Mouse (Mus musculus) cortical plate, adult 2 months (tissue): Measurements from ENCODE around the gene Maip1. TPM values are rescaled to one million over a fixed set of nuclear protein-coding genes. Genes with fewer than 3 reads are reported as not detected.

Experiments
- H3K27ac ChIP-seq: fragments of 200-500 bp; 2 replicates; pipeline ENCODE4 v1.5.1; 2012; ENCODE audit warnings: low read length, control low read depth, inconsistent platforms; ENCODE audit not compliant: insufficient read depth
- H3K4me1 ChIP-seq: fragments of 200-500 bp; 2 replicates; pipeline ENCODE4 v1.6.1; 2011; ENCODE audit warnings: low read length; ENCODE audit not compliant: control insufficient read depth, insufficient read depth
- H3K4me3 ChIP-seq: fragments of 200-500 bp; 2 replicates; pipeline ENCODE4 v1.5.1; 2011; ENCODE audit warnings: mild to moderate bottlenecking, low read length, control low read depth; ENCODE audit not compliant: insufficient read depth
- CTCF ChIP-seq: fragments of 200-500 bp; IDR thresholded peaks from 2 replicates; pipeline ENCODE4 v1.5.1; 2011; ENCODE audit warnings: mild to moderate bottlenecking, control low read depth, low read length; ENCODE audit not compliant: insufficient read depth; ENCODE audit errors: extremely low read depth
- POLR2A ChIP-seq: fragments of 200-500 bp; IDR thresholded peaks from 2 replicates; pipeline ENCODE4 v1.6.1; 2011; ENCODE audit warnings: mild to moderate bottlenecking, low read length, control low read depth; ENCODE audit not compliant: insufficient read depth; ENCODE audit errors: extremely low read depth
- polyA plus RNA-seq: library from polyadenylated mRNA; depleted of rRNA; stranded (reverse); fragments of >200 nt; gene quantifications from 2 replicates; pipeline ENCODE4 v1.2.3, GENCODE M21; 2012; rRNA removed

Gene Maip1
- polyA plus RNA-seq, result 10.2 and 10.6 TPM in 2 replicates

GRCm38 (mm10) chr1:57406187-57407151 lies at the start of gene Maip1, which contains the start of gene Tyw5:
Maip1 (plus strand) TSS chr1:57406328.
Tyw5 (minus strand) TSS chr1:57407101.
- Histone ChIP-seq H3K4me3 (peak within 1 kb of the TSS; percentile 98), H3K27ac (peak within 1 kb of the TSS; percentile 97), H3K4me1 (peaks cover 5% of the 10 kb centered on the region; the same call in 1 of the 2 replicates)
- no peak for TF ChIP-seq CTCF
- TF ChIP-seq POLR2A, result peak; percentile 50

GRCm38 (mm10) chr1:57358546-57358945 lies 47.6 kb upstream of the Maip1 start:
- H3K4me1 ChIP-seq, result no peaks in the 10 kb centered on the region
- no peak overlapping the region for H3K4me3 ChIP-seq
- TF ChIP-seq CTCF (no peak), POLR2A (no peak)
- no peak overlapping the region for H3K27ac ChIP-seq

GRCm38 (mm10) chr1:57367446-57367845 lies 38.7 kb upstream of the Maip1 start:
- TF ChIP-seq POLR2A (no peak), CTCF (no peak)
- no peak overlapping the region for H3K27ac ChIP-seq
- no peaks in the 10 kb centered on the region for H3K4me1 ChIP-seq
- H3K4me3 ChIP-seq, result no peak overlapping the region

- TF ChIP-seq CTCF (no peak), POLR2A (no peak)
- H3K27ac ChIP-seq, result no peak overlapping the region
- no peak overlapping the region for H3K4me3 ChIP-seq
- H3K4me1 ChIP-seq, result no peaks in the 10 kb centered on the region
Measured at GRCm38 (mm10) chr1:57369111-57369510, 37.0 kb upstream of the Maip1 start.

GRCm38 (mm10) chr1:57370451-57370850 lies 35.7 kb upstream of the Maip1 start:
- no peaks in the 10 kb centered on the region for H3K4me1 ChIP-seq
- TF ChIP-seq POLR2A (no peak), CTCF (no peak)
- H3K4me3 ChIP-seq, result no peak overlapping the region
- no peak overlapping the region for H3K27ac ChIP-seq

DNA sequence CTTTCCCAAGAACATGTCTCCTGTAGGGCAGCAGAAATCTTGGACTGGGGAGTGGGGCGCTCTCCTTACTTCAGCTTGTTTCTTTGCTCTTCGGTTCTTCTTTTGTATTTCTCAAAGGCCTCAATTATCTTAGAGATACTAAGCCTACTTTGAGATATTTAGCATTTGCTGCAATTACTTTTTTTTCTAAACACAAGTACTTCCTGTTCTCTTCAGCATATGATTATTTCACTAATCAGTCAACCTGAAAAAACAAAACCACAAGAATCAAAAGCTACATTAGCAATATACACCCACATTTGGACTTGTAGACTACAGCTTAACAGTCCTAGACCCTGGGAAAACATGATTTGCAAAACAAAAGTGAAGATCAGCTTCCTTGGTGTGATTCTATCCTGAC lies 30.9 kb upstream of the Maip1 start:
- H3K4me1 ChIP-seq, result peaks cover 2% of the 10 kb centered on the region; the same call in 1 of the 2 replicates
- no peak overlapping the region for H3K4me3 ChIP-seq
- TF ChIP-seq POLR2A, result no peak
- TF ChIP-seq CTCF, result no peak
- H3K27ac ChIP-seq, result no peak overlapping the region

DNA sequence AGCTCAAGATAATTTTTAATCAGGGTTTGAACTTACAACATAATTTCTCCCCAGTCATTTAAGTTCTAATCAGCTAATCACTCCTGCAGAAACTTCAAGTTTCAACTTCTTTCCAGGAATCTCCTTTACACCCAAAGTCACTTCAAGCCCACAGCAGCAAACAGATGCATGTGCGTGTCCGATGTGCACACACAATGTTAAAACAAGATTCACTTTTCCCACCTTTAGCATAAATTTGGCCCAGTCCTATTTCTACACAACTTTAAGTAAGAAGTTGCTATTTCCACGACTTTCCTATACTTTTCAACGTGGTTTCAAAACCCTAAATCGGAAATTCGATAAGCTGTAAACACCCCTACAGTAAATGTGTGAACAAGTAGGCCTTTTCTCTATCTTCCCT lies 29.3 kb upstream of the Maip1 start:
- Histone ChIP-seq H3K4me3 (no peak overlapping the region), H3K4me1 (peaks cover 2% of the 10 kb centered on the region; the same call in 1 of the 2 replicates), H3K27ac (no peak overlapping the region)
- TF ChIP-seq CTCF (no peak), POLR2A (no peak)

DNA sequence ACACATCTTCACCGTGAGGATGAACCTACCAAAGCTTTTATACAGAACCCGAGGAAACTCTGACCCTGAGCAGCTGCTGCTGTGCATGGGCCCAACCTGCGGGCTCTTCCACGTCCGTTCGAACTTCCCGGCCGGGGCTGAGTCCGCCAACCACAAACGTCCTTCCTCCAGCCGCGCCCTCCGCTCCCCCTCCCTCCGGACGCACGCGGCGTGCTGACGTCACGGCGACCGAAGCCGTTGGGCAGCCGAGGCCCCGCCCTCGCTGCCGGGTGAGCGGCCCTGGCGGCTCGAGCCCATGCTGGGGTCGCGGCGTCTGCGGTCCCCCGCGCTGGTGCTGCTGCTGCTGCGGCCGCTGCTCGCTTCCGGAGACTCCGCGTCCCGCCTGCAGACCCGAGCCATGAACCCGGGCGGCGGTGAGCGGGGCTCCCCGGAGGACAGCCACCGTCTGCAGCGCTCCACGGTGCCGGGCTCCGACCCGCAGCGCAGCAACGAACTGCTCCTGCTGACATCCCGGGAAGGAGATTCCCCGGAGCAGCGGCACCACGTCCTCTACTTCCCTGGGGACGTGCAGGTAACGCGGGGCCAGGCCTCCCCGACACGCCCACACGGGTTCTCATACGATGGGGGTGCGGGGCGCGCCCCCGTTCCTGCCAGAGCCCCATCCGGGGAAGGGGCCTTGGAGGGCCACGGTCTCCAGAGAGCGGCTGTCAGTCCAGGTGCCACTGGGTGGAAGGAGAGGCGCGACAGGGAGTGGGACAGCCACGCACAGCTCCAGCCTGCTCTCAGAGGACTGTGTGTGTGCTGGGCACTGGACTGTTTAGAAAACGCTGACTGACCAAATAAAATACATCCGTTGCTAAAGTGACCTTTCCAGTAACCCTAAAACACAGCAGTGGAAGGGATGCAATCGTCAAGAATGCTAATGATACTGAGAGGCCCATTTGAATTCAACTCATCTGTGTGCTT lies 28.5 kb upstream of the Maip1 start, which contains the start of gene 1700066M21Rik:
Gene 1700066M21Rik, plus strand, starts transcription at position 245 of the 966 bp plus-strand sequence.
- Histone ChIP-seq H3K4me1 (peaks cover 2% of the 10 kb centered on the region; the same call in 1 of the 2 replicates), H3K4me3 (peak within 1 kb of the TSS; percentile 95), H3K27ac (peak within 1 kb of the TSS; percentile 88)
- no peak for TF ChIP-seq CTCF
- peak; percentile 75; the same call in 1 of the 2 replicates for TF ChIP-seq POLR2A

DNA sequence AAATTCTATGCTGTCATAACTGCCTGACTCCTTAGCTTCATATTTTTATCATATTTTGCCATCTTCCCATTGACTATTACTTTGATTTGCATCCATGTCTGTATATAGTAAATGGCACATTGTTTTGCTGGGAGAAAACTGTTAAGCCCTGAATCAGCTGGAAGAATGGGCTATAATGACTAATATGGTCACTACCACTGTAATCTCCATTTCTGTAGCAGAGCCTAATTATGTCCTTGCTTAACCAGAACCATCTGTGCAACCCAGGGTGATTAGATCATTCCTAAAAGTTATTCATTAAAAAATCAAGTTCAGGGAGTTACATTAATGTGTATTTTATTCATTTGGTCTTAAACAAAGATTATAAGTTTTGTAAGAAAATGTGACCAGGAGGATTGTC lies 19.6 kb upstream of the Maip1 start:
- Histone ChIP-seq H3K27ac (no peak overlapping the region), H3K4me1 (peaks cover 4% of the 10 kb centered on the region), H3K4me3 (no peak overlapping the region)
- TF ChIP-seq POLR2A (no peak), CTCF (no peak)
